Mouse (Mus musculus) ES-E14 (cell line): ENCODE data around the gene Ift74. TPM values are rescaled to one million over a fixed set of nuclear protein-coding genes. Genes with fewer than 3 reads are reported as not detected.

Experiments used
- DNase-seq: peaks from one replicate; pipeline ENCODE4 v3.0.0-alpha.2; 2013; ENCODE audit warnings: low read depth, low spot score
- H3K27ac ChIP-seq: 2 replicates; pipeline ENCODE4 v1.5.1; 2012; ENCODE audit warnings: low read depth, mild to moderate bottlenecking, low read length, moderate library complexity, mixed read lengths; ENCODE audit not compliant: poor library complexity, insufficient read depth, severe bottlenecking
- H3K36me3 ChIP-seq: 2 replicates; pipeline ENCODE4 v1.6.1; 2012; ENCODE audit warnings: mild to moderate bottlenecking, low read length, moderate library complexity, mixed read lengths; ENCODE audit not compliant: control insufficient read depth, poor library complexity, insufficient read depth, severe bottlenecking
- H3K4me1 ChIP-seq, 2 experiments: fragments of 150-350 bp in 1 of 2; sonication (generic) in 1 of 2; 2 replicates each; pipeline ENCODE4 v1.6.1; 2012; ENCODE audit warnings: low read length in 2 of 2, mild to moderate bottlenecking in 1 of 2, mixed read lengths in 1 of 2; ENCODE audit not compliant: control insufficient read depth in 2 of 2, insufficient read depth in 2 of 2, poor library complexity in 1 of 2
- H3K4me3 ChIP-seq, 2 experiments: fragments of 150-350 bp in 1 of 2; sonication (generic) in 1 of 2; 2 replicates each; pipeline ENCODE4 v1.5.1; 2012; ENCODE audit warnings: low read length in 2 of 2, low read depth in 1 of 2, mild to moderate bottlenecking in 1 of 2, mixed read lengths in 1 of 2; ENCODE audit not compliant: insufficient read depth in 1 of 2, poor library complexity in 1 of 2, severe bottlenecking in 1 of 2
- H3K9ac ChIP-seq: 2 replicates; pipeline ENCODE4 v1.6.1; 2012; ENCODE audit warnings: low read depth, mild to moderate bottlenecking, low read length, mixed read lengths; ENCODE audit not compliant: poor library complexity, insufficient read depth, severe bottlenecking
- H3K9me3 ChIP-seq: fragments of 150-350 bp; sonication (generic); 2 replicates; pipeline ENCODE4 v1.6.1; 2012; ENCODE audit warnings: low read depth, mild to moderate bottlenecking, low read length; ENCODE audit not compliant: control insufficient read depth, insufficient read depth
- CHD2 ChIP-seq: IDR thresholded peaks from 2 replicates; pipeline ENCODE4 v1.6.1; 2014; ENCODE audit warnings: mild to moderate bottlenecking, low read depth, low read length, inconsistent platforms
- HCFC1 ChIP-seq: IDR thresholded peaks from 2 replicates; pipeline ENCODE4 v1.6.1; 2012; ENCODE audit warnings: low read length, inconsistent platforms, borderline replicate concordance; ENCODE audit not compliant: insufficient read depth
- MAFK ChIP-seq: IDR thresholded peaks from 2 replicates; pipeline ENCODE4 v1.6.1; 2014; ENCODE audit warnings: mild to moderate bottlenecking, low read depth, low read length, inconsistent platforms; ENCODE audit not compliant: insufficient read depth
- ZC3H11A ChIP-seq: IDR thresholded peaks from 2 replicates; pipeline ENCODE4 v1.6.1; 2012; ENCODE audit warnings: low read depth, mild to moderate bottlenecking, inconsistent platforms, low read length, borderline replicate concordance
- ZNF384 ChIP-seq: IDR thresholded peaks from 2 replicates; pipeline ENCODE4 v1.6.1; 2012; ENCODE audit warnings: low read depth, low read length, inconsistent platforms
- in situ Hi-C, 2 experiments: fragments of 600-800 bp; cut with MboI; formaldehyde crosslinking; loops; one replicate each; pipeline ENCODE4 v1.15.1; 2025; ENCODE audit warnings: low sequenced_read_pairs in 2 of 2, inconsistent platforms in 1 of 2; ENCODE audit not compliant: unreplicated experiment in 2 of 2
- total RNA-seq: library from RNA; depleted of rRNA; stranded (reverse); fragments of 300-350 nt; gene quantifications from 2 replicates; pipeline ENCODE4 v1.2.3, GENCODE M21; 2012

The Ift74 gene
- total RNA-seq, 1 experiment, result 14.8 TPM

DNA sequence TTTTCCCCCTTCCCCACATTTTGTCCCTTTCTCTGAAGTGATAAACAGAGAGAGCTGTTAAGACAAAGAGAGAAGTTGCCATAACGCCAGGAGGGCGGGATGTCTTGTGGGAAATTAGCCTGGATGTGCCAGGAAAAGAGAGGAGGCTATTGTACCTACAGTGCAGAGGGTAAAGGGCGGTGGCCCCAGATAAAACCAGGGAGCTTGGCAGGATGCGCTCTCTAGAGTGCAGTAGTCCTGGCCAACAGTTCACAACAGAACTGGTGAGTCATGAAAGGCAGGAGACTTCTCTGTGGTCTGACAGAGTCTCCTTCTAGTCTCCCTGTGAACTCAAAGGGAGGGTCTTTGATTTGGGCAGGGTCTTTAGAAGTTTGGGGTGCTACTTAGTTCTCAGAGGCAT is 111.5 kb downstream of the Ift74 start:
- Histone ChIP-seq H3K36me3 (no peaks in the 10 kb centered on the region), H3K27ac (no peak overlapping the region), H3K4me1 (no peaks in the 10 kb centered on the region), H3K9me3 (no peaks in the 10 kb centered on the region), H3K9ac (no peak overlapping the region), H3K4me3 (no peak overlapping the region)
- in situ Hi-C loops, result no loop called here
- DNase-seq, result no peak
- no peak for TF ChIP-seq ZNF384
- no peak for TF ChIP-seq ZC3H11A
- TF ChIP-seq HCFC1, result no peak
- no peak for TF ChIP-seq MAFK
- no peak for TF ChIP-seq CHD2

DNA sequence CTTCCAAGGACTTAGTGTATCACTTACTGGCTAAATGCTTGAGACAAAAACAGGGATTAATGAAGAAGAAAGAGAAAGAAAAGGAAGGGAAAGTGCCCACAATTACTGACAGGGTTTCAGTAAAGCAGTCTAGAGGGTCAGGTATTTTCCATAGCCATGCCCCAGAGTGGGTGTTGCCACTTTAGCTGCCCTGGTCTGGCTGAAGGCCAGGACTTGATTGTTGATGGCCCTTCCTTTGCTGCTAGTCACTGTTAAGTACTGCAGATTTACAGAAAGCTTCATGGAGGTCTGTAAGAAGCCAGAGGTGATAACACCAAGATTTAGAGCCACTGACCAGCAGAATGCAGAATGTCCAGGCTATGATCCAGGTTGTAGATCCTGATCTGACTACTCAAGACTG is 118.4 kb downstream of the Ift74 start:
- in situ Hi-C loops, result no loop called here

DNA sequence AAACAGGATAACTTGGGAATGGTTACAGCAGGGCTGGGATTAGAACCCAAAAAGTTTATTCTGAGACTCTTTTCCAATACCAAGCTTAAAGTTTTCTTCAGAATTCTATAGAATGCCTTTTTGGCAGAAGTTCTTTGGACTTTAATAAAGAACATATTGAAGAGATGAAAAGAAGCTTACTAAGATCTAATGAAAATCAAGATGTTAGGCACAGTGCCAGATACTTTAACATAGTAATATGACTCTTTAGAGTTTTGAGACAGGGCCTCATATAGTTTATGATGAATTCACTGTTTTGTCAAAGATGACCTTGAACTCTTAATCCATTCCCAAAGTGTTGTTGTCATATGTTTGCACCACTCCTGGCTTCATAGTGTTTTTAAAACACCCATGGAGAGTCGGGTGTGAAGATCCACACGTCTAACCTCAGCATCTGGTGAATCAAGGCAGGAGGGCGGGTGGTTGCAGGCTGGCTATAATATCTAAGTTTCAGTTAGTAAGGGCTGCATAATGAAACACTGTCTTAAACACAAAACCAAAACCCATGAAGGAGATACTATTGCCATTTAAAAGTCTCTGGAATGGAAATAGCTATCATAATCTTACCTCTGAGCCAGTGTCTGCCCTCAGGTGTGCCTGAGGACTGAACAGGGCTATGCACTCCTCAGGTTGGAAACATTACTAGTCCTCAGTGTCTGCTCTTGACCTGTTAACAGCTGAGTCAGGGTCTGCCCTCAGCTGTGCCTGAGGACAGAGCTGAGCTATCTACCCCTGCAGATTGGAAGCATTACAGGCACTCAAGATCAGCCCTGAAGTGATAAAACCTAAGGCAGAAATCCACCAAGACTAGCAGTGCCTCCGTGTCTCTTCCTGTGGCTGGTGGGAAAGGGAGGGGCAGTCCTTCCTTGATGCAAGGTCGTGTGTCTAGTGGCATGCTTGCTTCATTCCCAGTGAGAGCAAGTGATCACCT is 123.3 kb downstream of the Ift74 start:
- H3K27ac ChIP-seq, result no peak overlapping the region
- in situ Hi-C loops, result no loop called here
- H3K9ac ChIP-seq, result no peak overlapping the region
- H3K4me3 ChIP-seq, result no peak overlapping the region
- TF ChIP-seq ZNF384 (no peak), MAFK (no peak), CHD2 (no peak), HCFC1 (no peak), ZC3H11A (no peak)
- H3K36me3 ChIP-seq, result no peaks in the 10 kb centered on the region
- H3K4me1 ChIP-seq, result peaks cover 6% of the 10 kb centered on the region in 2 experiments; a peak in 1 of 4 replicates
- H3K9me3 ChIP-seq, result no peaks in the 10 kb centered on the region
- no peak for DNase-seq

More for the DNA sequence above, 118.4 kb downstream of the Ift74 start:
- no peaks in the 10 kb centered on the region for H3K9me3 ChIP-seq
- H3K9ac ChIP-seq, result no peak overlapping the region
- no peak overlapping the region for H3K4me3 ChIP-seq
- no peaks in the 10 kb centered on the region for H3K4me1 ChIP-seq
- H3K27ac ChIP-seq, result no peak overlapping the region
- TF ChIP-seq ZC3H11A, result no peak
- no peak for TF ChIP-seq CHD2
- no peak for TF ChIP-seq MAFK
- no peak for TF ChIP-seq ZNF384
- no peak for TF ChIP-seq HCFC1
- DNase-seq, result no peak
- H3K36me3 ChIP-seq, result no peaks in the 10 kb centered on the region

DNA sequence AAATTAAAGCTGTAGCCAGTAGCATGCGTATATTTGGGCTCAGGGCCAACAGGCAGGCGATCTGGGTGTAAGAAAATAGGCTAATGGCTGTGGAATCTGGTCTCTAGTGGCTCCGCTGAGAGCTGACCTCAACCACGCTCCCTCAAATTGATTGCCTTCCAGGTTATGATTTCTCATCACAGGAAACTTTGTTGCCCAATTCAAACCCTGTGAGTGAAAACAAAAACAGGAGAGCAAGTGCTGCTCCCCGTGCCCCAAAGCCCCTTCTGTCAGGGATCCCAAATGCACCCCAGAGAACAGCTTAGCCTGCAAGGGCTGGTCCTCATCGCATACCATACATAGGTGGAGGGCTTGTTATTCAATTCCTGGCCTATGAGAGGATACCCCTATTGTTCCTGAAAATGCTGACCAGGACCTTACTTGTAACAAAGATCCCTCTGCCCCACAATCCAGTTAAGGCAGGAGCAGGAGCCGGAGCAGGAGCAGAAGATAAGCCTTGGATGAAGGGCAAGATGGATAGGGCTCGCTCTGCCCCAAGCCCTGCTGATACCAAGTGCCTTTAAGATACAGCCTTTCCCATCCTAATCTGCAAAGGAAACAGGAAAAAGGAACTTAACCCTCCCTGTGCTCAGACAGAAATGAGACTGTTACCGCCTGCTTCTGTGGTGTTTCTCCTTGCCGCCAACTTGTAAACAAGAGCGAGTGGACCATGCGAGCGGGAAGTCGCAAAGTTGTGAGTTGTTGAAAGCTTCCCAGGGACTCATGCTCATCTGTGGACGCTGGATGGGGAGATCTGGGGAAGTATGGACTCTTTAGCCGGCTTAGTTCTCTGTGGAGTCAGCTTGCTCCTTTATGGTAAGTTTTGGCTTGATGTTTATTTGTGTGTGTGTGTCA is 124.8 kb downstream of the Ift74 start, which contains the start of gene Tek:
Tek (plus strand) TSS at position 452 of the 894 bp plus-strand sequence.
- TF ChIP-seq ZC3H11A (no peak), MAFK (peak; percentile 54; the same call in 1 of the 2 replicates)
- in situ Hi-C loops, result no loop called here

More for the DNA sequence above, 124.8 kb downstream of the Ift74 start, which contains the start of gene Tek:
- Histone ChIP-seq H3K4me1 (peaks cover 6% of the 10 kb centered on the region in 2 experiments; a peak in 1 of 4 replicates), H3K27ac (no peak within 1 kb of the TSS), H3K9ac (peak within 1 kb of the TSS; percentile 6; the same call in 1 of the 2 replicates), H3K36me3 (no peaks in the 10 kb centered on the region), H3K4me3 (peak within 1 kb of the TSS; percentile 13 to 64; a peak in 3 of 4 replicates), H3K9me3 (no peaks in the 10 kb centered on the region)
- no peak for DNase-seq
